Mouse (Mus musculus): ENCODE results near the gene Rapgef6.
A peak's percentile ranks its signal among the peaks of the same experiment; 100 is the strongest.

Gene Rapgef6

GRCm38 (mm10) chr11:54522529-54523430, at the start of gene Rapgef6:
Gene Rapgef6, plus strand, starts transcription at chr11:54522847.
- DNase-seq (ENCODE audit: low spot score): peak; percentile 98

DNA sequence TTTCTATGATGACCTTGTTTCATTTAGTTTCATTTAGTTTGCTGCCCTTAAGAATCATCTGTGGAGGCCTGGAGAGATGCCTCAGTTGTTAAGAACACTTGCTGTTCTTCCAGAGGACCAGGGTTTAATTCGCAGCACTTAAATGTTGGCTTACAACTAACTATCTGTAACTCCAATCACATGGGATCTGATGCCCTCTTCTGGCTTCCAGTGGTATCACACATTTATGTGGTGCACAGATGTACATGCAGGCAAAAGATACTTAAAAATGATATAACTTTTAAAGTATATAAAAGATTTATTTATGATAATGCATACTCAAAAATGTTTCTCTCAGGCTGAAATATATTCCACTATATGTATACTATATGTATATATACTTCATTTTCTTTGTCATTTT, 44.2 kb upstream of the Rapgef6 start:
- no peak for DNase-seq (ENCODE audit: low spot score)

DNA sequence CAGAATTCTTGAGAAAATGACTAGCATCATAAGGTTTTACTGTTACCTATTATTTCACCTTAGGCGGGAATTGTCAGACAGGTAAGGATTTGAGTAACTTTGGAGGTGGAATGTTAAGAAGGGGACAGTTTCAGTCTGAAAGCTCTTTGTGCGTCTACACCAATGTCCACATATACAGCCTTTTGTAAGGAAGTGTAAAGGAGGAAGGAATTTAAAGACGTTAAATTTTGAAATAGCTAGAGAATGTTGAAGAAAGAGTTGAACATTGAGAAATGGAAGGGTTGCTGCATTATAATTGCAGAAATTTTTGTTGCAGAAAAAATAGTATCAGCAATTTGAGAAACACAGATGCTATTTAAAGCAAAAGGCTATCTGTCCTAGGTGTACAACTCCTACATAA, 36.6 kb upstream of the Rapgef6 start:
- no peak for DNase-seq (ENCODE audit: low spot score)

DNA sequence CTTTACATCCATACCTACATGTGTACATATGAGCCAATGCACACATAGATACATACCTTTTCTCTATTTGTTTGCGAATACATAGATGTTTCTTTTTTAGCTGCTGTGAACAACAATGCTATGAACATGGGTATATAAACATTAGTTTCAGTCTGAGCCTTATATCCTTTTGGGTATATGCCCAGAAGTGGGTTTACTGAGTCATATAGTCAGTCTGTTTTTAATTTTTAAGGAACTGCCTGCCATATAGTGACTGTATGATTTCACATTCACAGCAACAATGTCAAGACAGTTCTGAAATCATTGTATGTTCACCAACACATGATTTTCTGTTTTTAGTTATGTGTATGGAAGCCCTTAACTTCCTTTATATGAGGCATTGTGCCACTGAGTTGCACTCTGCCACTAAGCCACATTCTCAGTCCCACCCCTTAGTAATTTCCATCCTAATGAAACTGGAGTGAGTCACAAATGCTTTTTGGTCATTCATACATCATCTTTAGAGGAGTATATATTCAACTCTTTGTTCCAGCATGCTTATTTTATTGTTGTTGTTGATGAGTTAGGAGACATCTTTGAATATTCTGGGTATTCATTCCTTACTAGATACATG, 30.6 kb upstream of the Rapgef6 start:
- no peak for DNase-seq (ENCODE audit: low spot score)

DNA sequence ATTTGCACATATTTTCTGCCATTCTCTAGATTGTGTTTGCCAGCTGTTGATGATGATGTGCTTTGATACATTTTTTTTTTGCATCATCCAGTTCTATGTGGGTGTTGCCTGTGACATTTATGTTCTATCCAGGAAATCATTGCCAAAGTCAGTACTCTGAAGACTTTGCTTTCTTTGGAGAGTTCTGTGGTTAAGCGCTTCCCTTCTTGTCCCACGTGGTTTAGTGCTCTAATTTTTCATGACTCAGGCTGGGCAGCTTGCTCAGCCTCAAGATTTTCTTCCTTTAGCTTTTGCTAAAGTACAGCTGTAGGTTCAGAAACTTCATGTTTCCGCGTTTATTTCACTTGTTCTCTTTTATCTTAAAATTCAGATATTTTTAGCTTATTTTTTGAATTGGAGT, 30.1 kb upstream of the Rapgef6 start:
- no peak for DNase-seq (ENCODE audit: low spot score)

DNA sequence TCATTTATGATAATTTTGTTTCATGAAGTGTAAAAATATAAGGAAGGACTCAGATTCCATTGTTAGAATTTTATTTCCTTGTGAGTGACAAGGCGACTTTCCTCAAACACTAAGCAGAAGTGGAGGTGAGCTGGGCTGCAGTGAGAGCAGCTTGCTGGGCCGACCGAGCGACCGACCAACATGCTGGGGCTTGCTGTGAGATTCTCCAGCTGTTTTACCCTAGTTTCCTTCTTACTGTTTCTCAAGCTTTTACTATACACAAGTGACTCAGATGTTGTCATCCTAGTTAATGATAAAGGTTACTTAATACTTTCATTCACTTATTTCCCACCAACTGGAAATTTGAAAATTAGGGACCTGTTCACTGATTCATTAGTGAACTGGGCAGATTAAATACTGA, 22.8 kb upstream of the Rapgef6 start:
- DNase-seq (ENCODE audit: low spot score): peak; percentile 52

DNA sequence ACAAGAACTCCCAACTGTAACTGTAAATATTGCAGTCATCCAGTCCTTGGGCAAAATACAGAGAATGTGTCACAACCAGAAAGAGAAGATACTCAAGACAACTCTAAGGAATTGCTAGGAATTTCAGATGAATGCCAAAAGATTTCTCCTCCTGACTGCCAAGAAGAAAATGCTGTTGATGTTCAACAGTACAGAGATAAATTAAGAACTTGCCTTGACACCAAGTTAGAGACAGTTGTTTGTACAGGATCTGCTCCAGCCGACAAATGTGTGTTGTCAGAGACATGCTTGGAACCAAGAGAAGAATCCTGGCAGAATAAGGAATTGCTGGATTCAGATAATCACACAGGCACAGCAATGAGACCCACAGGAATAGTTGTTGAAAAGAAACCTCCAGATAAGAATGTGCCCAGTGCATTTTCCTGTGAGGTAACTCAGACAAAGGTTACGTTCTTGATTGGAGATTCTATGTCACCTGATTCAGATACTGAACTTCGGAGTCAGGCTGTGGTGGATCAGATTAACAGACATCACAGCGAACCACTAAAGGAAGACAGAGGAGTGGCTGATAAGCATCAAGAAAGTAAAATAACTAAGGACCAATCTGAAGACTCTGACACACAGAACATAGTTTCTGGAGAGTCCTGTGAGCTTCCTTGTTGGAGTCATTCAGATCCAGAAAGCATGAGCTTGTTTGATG, 20.0 kb upstream of the Rapgef6 start:
- no peak for DNase-seq (ENCODE audit: low spot score)

GRCm38 (mm10) chr11:54513584-54513983, 9.1 kb upstream of the Rapgef6 start:
- no peak for DNase-seq (ENCODE audit: low spot score)

DNA sequence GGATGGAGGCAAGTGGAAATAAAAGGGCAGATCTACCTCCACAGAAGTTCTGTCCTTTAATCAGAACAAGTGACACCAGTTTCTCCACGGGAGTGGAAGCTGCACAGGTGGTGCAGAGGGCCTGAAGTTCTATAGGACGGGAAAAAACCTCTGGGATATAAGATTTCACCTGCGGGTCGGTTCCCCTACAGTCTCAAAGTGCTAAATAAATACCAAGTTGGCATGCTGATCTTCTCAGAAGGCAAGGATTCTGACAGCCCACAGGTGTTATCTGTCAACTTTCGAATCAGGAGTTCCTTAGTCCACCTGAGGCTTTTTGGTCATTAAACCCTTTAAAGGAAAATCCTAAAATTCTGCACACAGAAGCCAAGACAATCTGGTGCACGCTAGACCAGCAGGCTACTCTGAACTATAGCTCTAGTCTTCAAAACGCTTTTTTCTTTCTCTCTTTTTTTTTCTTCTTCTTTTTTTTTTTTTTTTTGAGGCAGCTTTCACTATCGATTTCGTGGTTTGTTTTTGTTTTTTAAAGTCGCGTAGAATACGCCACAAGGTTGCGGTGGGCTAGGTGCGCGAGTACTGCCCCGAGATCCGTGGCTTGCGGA, 619 bp upstream of the Rapgef6 start:
- DNase-seq (ENCODE audit: low spot score): no peak

GRCm38 (mm10) chr11:54523431-54524001, 869 bp downstream of the Rapgef6 start:
- no peak for DNase-seq (ENCODE audit: low spot score)

DNA sequence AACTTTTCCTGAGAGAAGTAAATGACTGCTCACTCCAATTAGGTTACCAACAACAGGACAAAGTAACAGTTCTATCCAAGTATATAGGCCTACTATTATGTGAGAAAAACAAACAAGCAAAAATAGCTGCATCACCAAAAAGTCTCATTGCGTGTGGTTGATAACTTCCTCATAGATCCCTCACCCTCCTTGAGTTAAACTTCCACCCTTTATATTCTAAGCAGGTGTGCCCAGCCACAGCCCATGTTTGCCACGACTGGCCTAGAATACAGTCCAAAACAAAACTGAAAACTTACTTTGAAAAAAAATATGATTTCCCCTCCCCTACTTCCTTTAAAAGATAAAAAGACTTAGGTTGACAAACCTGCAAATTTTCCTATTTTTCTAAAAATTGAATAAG, 5.4 kb downstream of the Rapgef6 start:
- no peak for DNase-seq (ENCODE audit: low spot score)

DNA sequence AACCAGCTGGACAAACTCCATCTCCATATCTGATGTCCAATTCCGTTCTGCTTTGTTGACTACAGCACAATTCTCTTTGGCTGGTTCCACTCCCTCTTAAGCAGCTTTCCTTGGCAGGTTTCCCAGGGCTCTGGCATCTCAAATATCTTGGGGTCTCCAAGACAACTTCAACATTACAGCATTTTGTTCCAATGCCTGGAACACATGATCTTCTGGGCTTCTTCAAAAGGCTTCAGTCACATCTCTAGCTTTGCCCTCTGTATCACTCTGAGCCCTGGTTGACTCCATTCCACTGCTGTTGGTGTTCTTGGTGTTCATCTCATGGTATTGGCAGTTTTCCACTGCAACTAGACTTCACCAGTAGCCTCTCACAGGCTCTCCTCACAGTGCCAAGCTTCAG, 7.7 kb downstream of the Rapgef6 start:
- peak; percentile 58 for DNase-seq (ENCODE audit: low spot score)

- no peak for DNase-seq (ENCODE audit: low spot score)
Observed at GRCm38 (mm10) chr11:54530916-54531315, 8.3 kb downstream of the Rapgef6 start.

DNA sequence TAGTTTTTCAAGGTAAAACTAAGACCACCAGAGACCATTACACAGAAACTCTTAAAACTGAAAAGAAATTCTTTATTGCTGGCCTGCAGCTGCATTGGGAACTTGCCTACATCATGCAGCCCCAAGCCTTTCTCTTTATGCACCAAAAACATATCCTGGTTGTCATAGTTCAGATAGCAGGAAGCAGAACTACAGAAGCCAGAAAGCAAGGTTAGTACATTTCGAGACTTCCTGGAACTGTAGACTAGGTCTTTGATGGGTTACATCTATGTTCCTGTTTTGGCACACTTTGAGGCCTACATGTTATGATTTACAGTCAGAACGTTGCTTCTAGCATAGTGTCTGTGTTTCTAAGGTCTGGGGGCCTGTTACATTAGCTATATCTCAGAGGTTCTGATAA, 11.2 kb downstream of the Rapgef6 start:
- DNase-seq (ENCODE audit: low spot score): no peak

- peak; percentile 75 for DNase-seq (ENCODE audit: low spot score)
Observed at GRCm38 (mm10) chr11:54534871-54535270, 12.2 kb downstream of the Rapgef6 start.

GRCm38 (mm10) chr11:54539031-54539430, 16.4 kb downstream of the Rapgef6 start:
- no peak for DNase-seq (ENCODE audit: low spot score)

DNA sequence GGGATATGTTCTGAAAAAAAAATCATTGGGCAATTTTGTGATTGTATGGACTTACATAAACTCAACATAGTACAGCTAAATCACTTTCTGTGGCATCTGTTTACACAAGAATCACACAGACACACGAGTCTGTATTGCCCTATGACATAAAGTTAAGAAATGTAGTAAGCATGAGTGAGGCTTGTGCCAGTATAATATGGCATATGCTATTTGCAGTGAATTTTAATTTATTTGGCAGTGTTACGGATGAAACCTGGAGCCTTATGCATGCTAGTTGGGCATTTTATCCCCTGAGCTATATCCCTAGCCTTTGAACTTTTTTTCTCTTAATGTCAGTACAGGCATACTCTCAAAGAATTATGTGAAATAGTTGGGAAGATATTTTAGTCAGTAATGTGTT, 16.8 kb downstream of the Rapgef6 start:
- no peak for DNase-seq (ENCODE audit: low spot score)

DNA sequence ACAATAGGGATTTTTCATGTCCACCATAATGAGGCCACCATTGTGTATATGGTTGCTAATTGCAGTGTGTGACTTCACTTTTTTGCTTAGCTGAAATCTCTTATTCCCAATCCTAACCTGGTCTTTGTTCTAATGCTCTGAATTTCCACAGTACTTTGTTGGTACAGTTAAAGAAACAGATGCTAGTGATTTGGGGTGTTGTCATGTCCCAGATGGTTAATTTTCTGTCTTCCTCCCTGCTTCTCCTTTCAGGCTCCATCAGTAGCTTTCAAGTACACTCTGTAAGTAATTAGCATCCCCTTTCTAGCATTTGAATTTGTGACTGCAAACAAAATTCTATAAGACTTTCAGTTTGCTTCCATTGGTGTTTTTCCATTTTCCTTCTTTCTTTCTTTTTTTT, 17.7 kb downstream of the Rapgef6 start:
- DNase-seq (ENCODE audit: low spot score): no peak

DNA sequence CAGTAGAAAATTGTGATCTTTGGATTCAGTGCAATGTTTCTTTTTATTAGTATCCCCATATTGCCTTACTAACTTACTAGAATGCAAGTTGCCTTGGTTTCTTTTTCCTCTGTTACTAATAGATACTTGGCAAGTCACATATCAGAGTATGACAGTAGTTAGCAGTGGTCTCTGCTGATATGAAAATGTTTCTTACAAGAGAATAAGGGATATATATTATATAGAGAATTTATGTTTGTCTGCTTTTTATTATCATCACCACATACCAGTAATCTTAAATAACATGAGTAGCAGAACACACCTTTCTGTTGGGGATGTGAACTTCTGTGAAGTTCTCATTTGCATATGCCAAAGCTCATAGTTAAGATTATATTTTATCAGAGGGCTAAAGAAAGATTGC, 19.8 kb downstream of the Rapgef6 start:
- no peak for DNase-seq (ENCODE audit: low spot score)

GRCm38 (mm10) chr11:54554970-54555369, 32.3 kb downstream of the Rapgef6 start:
- no peak for DNase-seq (ENCODE audit: low spot score)

DNA sequence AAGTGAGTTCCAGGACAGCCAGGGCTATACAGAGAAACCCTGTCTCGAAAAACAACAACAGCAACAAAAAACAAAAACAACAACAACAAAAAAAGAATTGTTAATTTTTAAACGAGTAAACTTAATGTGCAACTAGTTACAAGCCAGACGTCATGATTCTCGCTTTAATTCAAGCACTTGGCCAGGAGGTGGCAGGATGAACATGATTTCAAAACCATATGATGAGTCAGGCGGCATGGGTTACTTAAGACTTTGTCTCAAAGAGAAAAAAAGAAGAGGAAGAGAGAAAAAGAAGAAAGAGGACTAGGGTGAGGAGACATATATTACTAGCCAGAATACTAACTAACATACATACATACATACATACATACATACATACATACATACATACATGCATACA, 40.1 kb downstream of the Rapgef6 start:
- DNase-seq (ENCODE audit: low spot score): peak; percentile 14

- DNase-seq (ENCODE audit: low spot score): no peak
Observed at GRCm38 (mm10) chr11:54567959-54568358, 45.3 kb downstream of the Rapgef6 start.
